Mouse (Mus musculus): Measurements from ENCODE around the gene Nos2. TPM values are rescaled to one million over a fixed set of nuclear protein-coding genes. Genes with fewer than 3 reads are reported as not detected.
A peak's percentile ranks its signal among the peaks of the same experiment; 100 is the strongest.

Gene Nos2
- polyA plus RNA-seq, 1 experiment from 2014 or later = 0.50 TPM

DNA sequence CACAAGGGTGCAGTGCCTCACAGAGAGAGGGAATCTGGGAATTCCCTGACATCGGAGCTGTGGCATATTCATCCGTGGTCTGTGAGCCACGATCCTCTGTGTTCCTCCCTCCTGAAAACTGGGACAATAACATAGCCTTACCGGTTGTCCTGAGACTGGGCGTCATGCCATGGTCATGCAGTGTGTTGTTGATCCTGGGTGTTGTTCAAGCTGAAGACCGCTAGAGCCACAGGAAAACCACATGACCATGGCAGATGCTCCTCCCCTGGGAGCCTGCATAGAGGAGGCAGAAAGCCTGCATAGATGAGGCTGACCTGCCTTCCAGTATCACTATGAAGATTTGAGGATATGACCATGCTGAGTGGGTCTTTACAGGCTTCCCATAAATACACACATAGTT, 5.1 kb upstream of the Nos2 start:
- Histone ChIP-seq H3K4me2 (ENCODE audit: low read length) (no peak overlapping the region), H3K27me3 (replicated peaks; ENCODE audit: control insufficient read depth, insufficient read depth, low read length) (no peaks in the 10 kb centered on the region), H3K9ac (ENCODE audit: low read length) (no peak overlapping the region), H3K36me3 (ENCODE audit: control insufficient read depth, insufficient read depth, low read length) (no peaks in the 10 kb centered on the region), H3K4me3 (ENCODE audit: low read depth, low read length) (no peak overlapping the region), H3K4me1 (ENCODE audit: control insufficient read depth, insufficient read depth, low read length) (no peaks in the 10 kb centered on the region), H3K27ac (ENCODE audit: low read depth, low read length) (no peak overlapping the region), H3K9me3 (replicated peaks; ENCODE audit: control insufficient read depth, low read length) (no peaks in the 10 kb centered on the region)
- no peak for DNase-seq (ENCODE audit: low spot score)
- WGBS = 80% methylated on average over 6 of the region's 6 CpGs
- ATAC-seq = no peak

GRCm38 (mm10) chr11:78916410-78916809, 4.2 kb upstream of the Nos2 start:
- H3K27me3 ChIP-seq (replicated peaks; ENCODE audit: control insufficient read depth, insufficient read depth, low read length) = no peaks in the 10 kb centered on the region
- H3K36me3 ChIP-seq (ENCODE audit: control insufficient read depth, insufficient read depth, low read length) = no peaks in the 10 kb centered on the region
- no peaks in the 10 kb centered on the region for H3K9me3 ChIP-seq (replicated peaks; ENCODE audit: control insufficient read depth, low read length)
- DNase-seq (ENCODE audit: low spot score) (no peak), ATAC-seq (no peak)
- no peak overlapping the region for H3K4me3 ChIP-seq (ENCODE audit: low read depth, low read length)
- no peak overlapping the region for H3K4me2 ChIP-seq (ENCODE audit: low read length)
- WGBS = 75% methylated on average over 1 of the region's 1 CpGs
- no peaks in the 10 kb centered on the region for H3K4me1 ChIP-seq (ENCODE audit: control insufficient read depth, insufficient read depth, low read length)
- H3K27ac ChIP-seq (ENCODE audit: low read depth, low read length) = no peak overlapping the region
- H3K9ac ChIP-seq (ENCODE audit: low read length) = no peak overlapping the region

GRCm38 (mm10) chr11:78919745-78920144, 842 bp upstream of the Nos2 start:
- 70% methylated on average over 4 of the region's 4 CpGs for WGBS
- Histone ChIP-seq H3K4me3 (ENCODE audit: low read depth, low read length) (no peak overlapping the region), H3K9ac (ENCODE audit: low read length) (no peak overlapping the region), H3K4me1 (ENCODE audit: control insufficient read depth, insufficient read depth, low read length) (0 out of 2 replicates have a peak, but pooled peaks cover 1% of the 10 kb centered on the region), H3K4me2 (ENCODE audit: low read length) (no peak overlapping the region), H3K36me3 (ENCODE audit: control insufficient read depth, insufficient read depth, low read length) (no peaks in the 10 kb centered on the region), H3K9me3 (replicated peaks; ENCODE audit: control insufficient read depth, low read length) (no peaks in the 10 kb centered on the region), H3K27me3 (replicated peaks; ENCODE audit: control insufficient read depth, insufficient read depth, low read length) (peaks cover 24% of the 10 kb centered on the region), H3K27ac (ENCODE audit: low read depth, low read length) (no peak overlapping the region)
- no peak for DNase-seq (ENCODE audit: low spot score)
- no peak for ATAC-seq

- no peak for ATAC-seq
- H3K9me3 ChIP-seq (replicated peaks; ENCODE audit: control insufficient read depth, low read length) = no peaks in the 10 kb centered on the region
- H3K27ac ChIP-seq (ENCODE audit: low read depth, low read length) = no peak overlapping the region
- no peak overlapping the region for H3K9ac ChIP-seq (ENCODE audit: low read length)
- no peak overlapping the region for H3K4me2 ChIP-seq (ENCODE audit: low read length)
- no peak overlapping the region for H3K4me3 ChIP-seq (ENCODE audit: low read depth, low read length)
- peak; percentile 68 for DNase-seq (ENCODE audit: low spot score)
- H3K36me3 ChIP-seq (ENCODE audit: control insufficient read depth, insufficient read depth, low read length) = no peaks in the 10 kb centered on the region
- H3K27me3 ChIP-seq (replicated peaks; ENCODE audit: control insufficient read depth, insufficient read depth, low read length) = peaks cover 46% of the 10 kb centered on the region
- 0 out of 2 replicates have a peak, but pooled peaks cover 3% of the 10 kb centered on the region for H3K4me1 ChIP-seq (ENCODE audit: control insufficient read depth, insufficient read depth, low read length)
- WGBS = 38% methylated on average over 8 of the region's 8 CpGs
Observed at GRCm38 (mm10) chr11:78922678-78923407, 2.3 kb downstream of the Nos2 start.

- WGBS = 8% methylated on average over 9 of the region's 9 CpGs
- H3K27me3 ChIP-seq (replicated peaks; ENCODE audit: control insufficient read depth, insufficient read depth, low read length) = peaks cover 46% of the 10 kb centered on the region
- no peak overlapping the region for H3K4me3 ChIP-seq (ENCODE audit: low read depth, low read length)
- no peak overlapping the region for H3K27ac ChIP-seq (ENCODE audit: low read depth, low read length)
- no peaks in the 10 kb centered on the region for H3K9me3 ChIP-seq (replicated peaks; ENCODE audit: control insufficient read depth, low read length)
- no peaks in the 10 kb centered on the region for H3K36me3 ChIP-seq (ENCODE audit: control insufficient read depth, insufficient read depth, low read length)
- DNase-seq (ENCODE audit: low spot score) (peak; percentile 6), ATAC-seq (no peak)
- no peak overlapping the region for H3K4me2 ChIP-seq (ENCODE audit: low read length)
- H3K4me1 ChIP-seq (ENCODE audit: control insufficient read depth, insufficient read depth, low read length) = peaks cover 3% of the 10 kb centered on the region; the same call in 1 of the 2 replicates
- H3K9ac ChIP-seq (ENCODE audit: low read length) = no peak overlapping the region
Observed at GRCm38 (mm10) chr11:78924111-78924510, 3.5 kb downstream of the Nos2 start.

DNA sequence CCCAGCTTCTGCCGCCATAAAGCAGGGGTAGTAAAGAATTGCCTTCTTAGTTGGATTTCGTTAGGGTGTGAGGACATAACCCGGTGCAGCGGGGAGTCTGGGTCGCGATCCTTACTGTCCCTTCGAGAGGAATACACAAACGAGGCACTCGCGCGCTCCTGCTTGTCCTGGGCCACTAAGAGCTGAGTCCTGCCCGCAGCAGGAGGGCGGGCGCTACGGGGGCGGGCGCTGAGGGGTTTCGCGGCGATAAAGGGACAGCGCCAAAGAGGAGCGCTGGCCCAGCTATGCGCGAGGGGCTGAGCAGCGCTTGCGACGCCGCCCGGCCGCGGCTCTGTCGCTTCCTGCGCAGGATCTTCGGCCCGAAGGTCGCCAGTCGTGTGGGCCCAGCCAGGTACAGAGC, 4.3 kb downstream of the Nos2 start:
- no peak overlapping the region for H3K27ac ChIP-seq (ENCODE audit: low read depth, low read length)
- DNase-seq (ENCODE audit: low spot score) (peak; percentile 35), ATAC-seq (no peak)
- H3K27me3 ChIP-seq (replicated peaks; ENCODE audit: control insufficient read depth, insufficient read depth, low read length) = peaks cover 46% of the 10 kb centered on the region
- H3K4me2 ChIP-seq (ENCODE audit: low read length) = peak overlapping the region; percentile 54
- peak overlapping the region; percentile 45; the same call in 1 of the 2 replicates for H3K9ac ChIP-seq (ENCODE audit: low read length)
- peaks cover 5% of the 10 kb centered on the region; the same call in 1 of the 2 replicates for H3K4me1 ChIP-seq (ENCODE audit: control insufficient read depth, insufficient read depth, low read length)
- H3K4me3 ChIP-seq (ENCODE audit: low read depth, low read length) = peak overlapping the region; percentile 27
- no peaks in the 10 kb centered on the region for H3K9me3 ChIP-seq (replicated peaks; ENCODE audit: control insufficient read depth, low read length)
- no peaks in the 10 kb centered on the region for H3K36me3 ChIP-seq (ENCODE audit: control insufficient read depth, insufficient read depth, low read length)
- WGBS = under 1% methylated on average over 36 of the region's 37 CpGs

DNA sequence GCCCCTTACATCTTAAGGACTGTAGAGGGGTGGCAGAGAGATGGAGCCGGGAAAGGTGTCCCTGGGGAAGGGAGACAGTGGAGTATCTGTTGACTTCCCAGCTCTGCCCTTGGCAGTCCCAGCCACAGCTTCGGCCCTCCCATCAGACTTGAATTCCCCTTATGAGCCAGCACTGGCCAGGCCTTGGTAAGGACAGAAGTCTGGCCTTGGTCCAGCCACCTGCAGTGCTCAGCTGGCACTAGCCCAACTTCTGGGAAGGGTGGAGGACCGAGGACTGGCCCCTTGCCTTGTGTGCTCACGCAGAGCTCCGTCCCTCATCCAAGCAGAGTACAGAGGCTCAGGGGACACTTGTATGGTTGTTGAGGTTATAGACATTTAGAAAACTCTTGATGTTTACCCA, 8.8 kb downstream of the Nos2 start:
- Histone ChIP-seq H3K27me3 (replicated peaks; ENCODE audit: control insufficient read depth, insufficient read depth, low read length) (peaks cover 26% of the 10 kb centered on the region), H3K36me3 (ENCODE audit: control insufficient read depth, insufficient read depth, low read length) (no peaks in the 10 kb centered on the region), H3K4me2 (ENCODE audit: low read length) (no peak overlapping the region), H3K9ac (ENCODE audit: low read length) (no peak overlapping the region), H3K27ac (ENCODE audit: low read depth, low read length) (no peak overlapping the region), H3K4me3 (ENCODE audit: low read depth, low read length) (no peak overlapping the region), H3K9me3 (replicated peaks; ENCODE audit: control insufficient read depth, low read length) (no peaks in the 10 kb centered on the region), H3K4me1 (ENCODE audit: control insufficient read depth, insufficient read depth, low read length) (peaks cover 5% of the 10 kb centered on the region; the same call in 1 of the 2 replicates)
- WGBS = 36% methylated on average over 5 of the region's 5 CpGs
- DNase-seq (ENCODE audit: low spot score) (peak; percentile 70), ATAC-seq (no peak)

DNA sequence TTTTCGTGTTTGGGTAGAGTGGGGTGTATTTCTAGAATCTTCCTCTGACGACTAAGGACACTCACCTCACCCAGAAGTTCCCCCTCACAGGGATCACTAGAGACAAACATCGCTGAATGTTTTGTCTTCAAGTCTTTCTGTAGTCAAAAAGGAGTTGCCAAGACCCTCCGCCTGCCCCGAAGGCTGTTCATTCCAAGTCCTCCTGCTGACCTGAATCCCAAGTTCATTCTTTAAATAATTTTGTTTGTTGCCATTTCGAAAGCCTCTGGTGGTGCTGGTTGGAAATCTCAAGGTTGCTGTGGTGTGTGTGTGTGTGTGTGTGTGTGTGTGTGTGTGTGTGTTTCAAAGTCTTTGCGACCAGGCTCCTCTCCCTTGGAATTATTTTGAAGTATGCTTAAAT, 13.7 kb downstream of the Nos2 start:
- ATAC-seq (no peak), DNase-seq (ENCODE audit: low spot score) (no peak)
- no peak overlapping the region for H3K9ac ChIP-seq (ENCODE audit: low read length)
- H3K27ac ChIP-seq (ENCODE audit: low read depth, low read length) = no peak overlapping the region
- no peaks in the 10 kb centered on the region for H3K9me3 ChIP-seq (replicated peaks; ENCODE audit: control insufficient read depth, low read length)
- no peak overlapping the region for H3K4me2 ChIP-seq (ENCODE audit: low read length)
- H3K4me3 ChIP-seq (ENCODE audit: low read depth, low read length) = no peak overlapping the region
- H3K4me1 ChIP-seq (ENCODE audit: control insufficient read depth, insufficient read depth, low read length) = no peaks in the 10 kb centered on the region
- no peaks in the 10 kb centered on the region for H3K27me3 ChIP-seq (replicated peaks; ENCODE audit: control insufficient read depth, insufficient read depth, low read length)
- WGBS = 87% methylated on average over 7 of the region's 7 CpGs
- H3K36me3 ChIP-seq (ENCODE audit: control insufficient read depth, insufficient read depth, low read length) = no peaks in the 10 kb centered on the region

- H3K36me3 ChIP-seq (ENCODE audit: control insufficient read depth, insufficient read depth, low read length) = no peaks in the 10 kb centered on the region
- DNase-seq (ENCODE audit: low spot score) (no peak), ATAC-seq (no peak)
- no peak overlapping the region for H3K4me3 ChIP-seq (ENCODE audit: low read depth, low read length)
- H3K27me3 ChIP-seq (replicated peaks; ENCODE audit: control insufficient read depth, insufficient read depth, low read length) = no peaks in the 10 kb centered on the region
- H3K4me2 ChIP-seq (ENCODE audit: low read length) = no peak overlapping the region
- H3K27ac ChIP-seq (ENCODE audit: low read depth, low read length) = no peak overlapping the region
- H3K4me1 ChIP-seq (ENCODE audit: control insufficient read depth, insufficient read depth, low read length) = no peaks in the 10 kb centered on the region
- H3K9ac ChIP-seq (ENCODE audit: low read length) = no peak overlapping the region
- 74% methylated on average over 4 of the region's 4 CpGs for WGBS
- H3K9me3 ChIP-seq (replicated peaks; ENCODE audit: control insufficient read depth, low read length) = no peaks in the 10 kb centered on the region
Observed at GRCm38 (mm10) chr11:78934727-78935126, 14.1 kb downstream of the Nos2 start.

All from forebrain, embryonic 14.5 days (tissue).